Comparison of ENCODE assay signal across 22 mouse cellular contexts in the genomic region with DNA sequence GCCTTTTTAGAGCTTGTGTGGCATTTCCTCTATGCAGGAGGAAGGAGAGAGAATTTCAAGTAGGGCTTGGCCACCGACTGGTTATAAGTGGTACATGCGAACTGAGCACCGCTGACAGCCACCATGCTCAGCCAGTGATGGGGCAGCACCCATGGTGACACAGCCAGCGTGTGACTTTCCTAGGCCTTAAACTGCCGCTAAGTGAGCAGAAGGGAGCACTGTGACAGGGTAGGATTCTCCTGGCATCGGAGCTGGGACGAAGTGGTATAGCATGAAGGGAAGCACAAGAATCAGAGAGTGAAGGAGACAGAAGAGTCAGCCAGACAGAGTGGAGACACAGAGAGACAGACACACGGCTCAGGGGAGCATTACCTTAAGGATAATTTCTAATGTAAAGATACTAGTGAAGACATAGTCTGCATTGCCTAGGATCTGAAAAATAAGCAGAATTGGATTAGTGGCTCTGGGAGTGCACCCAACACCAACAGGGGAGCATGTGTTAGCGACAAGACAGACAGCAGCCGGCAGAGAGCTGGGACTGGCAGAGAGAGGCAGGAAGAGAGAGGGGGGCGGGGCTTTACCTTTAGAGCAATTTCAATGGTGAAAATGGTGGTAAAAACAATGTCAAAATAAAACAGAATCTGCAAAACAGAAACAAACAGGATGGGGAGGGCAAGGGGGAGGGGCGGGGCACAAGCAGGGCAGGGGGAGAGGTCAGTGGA.
A peak's percentile ranks its signal among the peaks of the same experiment; 100 is the strongest.
DNase-seq lines count a peak whose midpoint lies in the region; ATAC-seq and TF ChIP-seq lines count a peak whose summit lies in the region.
"Had no signal": no experiment of that assay in that cellular context is flagged by ENCODE, and none has a peak within 500 bp of the region (broad histone marks: within the 10 kb centered on the region; RNA-seq: fewer than 3 reads in every experiment).

No protein-coding gene starts in this region.

- no peak overlapping the region for H3K9ac ChIP-seq in midbrain, embryonic 16.5 days (ENCODE audit: low read depth, low read length)
- H3K9ac ChIP-seq: embryonic facial prominence, embryonic 13.5 days; heart, embryonic 15.5 days; limb, embryonic 15.5 days had no signal

- peaks cover 77% of the 10 kb centered on the region for H3K9me3 ChIP-seq in G1E (replicated peaks)
- H3K9me3 ChIP-seq in midbrain, embryonic 16.5 days (replicated peaks; ENCODE audit: control insufficient read depth, low read length, poor library complexity, severe bottlenecking), result no peaks in the 10 kb centered on the region
- H3K9me3 ChIP-seq: embryonic facial prominence, embryonic 13.5 days; heart, embryonic 15.5 days; limb, embryonic 15.5 days had no signal

- no peaks in the 10 kb centered on the region for H3K36me3 ChIP-seq in G1E (replicated peaks)
- peaks cover 26% of the 10 kb centered on the region for H3K36me3 ChIP-seq in midbrain, embryonic 16.5 days (ENCODE audit: control insufficient read depth, insufficient read depth, low read length)
- H3K36me3 ChIP-seq: limb, embryonic 15.5 days had no signal

- no peak for TF ChIP-seq CTCF in G1E (IDR thresholded peaks at IDR 0.05; ENCODE audit: low read depth, low read length)

- 0 out of 2 replicates have a peak overlapping the region, but pooled peaks have one; percentile 8 for H3K4me3 ChIP-seq in G1E (ENCODE audit: low read depth, low read length)
- H3K4me3 ChIP-seq in midbrain, embryonic 16.5 days (ENCODE audit: low read depth, low read length), result no peak overlapping the region
- H3K4me3 ChIP-seq: embryonic facial prominence, embryonic 13.5 days; heart, adult 2 months; heart, embryonic 15.5 days; limb, embryonic 15.5 days had no signal

- no peak overlapping the region for H3K27ac ChIP-seq in midbrain, embryonic 16.5 days (ENCODE audit: low read length)
- H3K27ac ChIP-seq: embryonic facial prominence, embryonic 13.5 days; heart, adult 2 months; heart, embryonic 15.5 days; hindbrain, postnatal 0 days; kidney, postnatal 0 days; limb, embryonic 15.5 days; stomach, postnatal 0 days had no signal

- ATAC-seq in G1E (ENCODE audit: extremely low read depth, insufficient number of reproducible peaks, low FRiP score, poor library complexity, severe bottlenecking), result no peak
- ATAC-seq in midbrain, embryonic 16.5 days, result no peak
- ATAC-seq: hindbrain, postnatal 0 days; lung, postnatal 0 days; Patski had no signal

- WGBS in midbrain, embryonic 16.5 days, result 77% methylated on average over 12 of the region's 12 CpGs

- H3K4me2 ChIP-seq in midbrain, embryonic 16.5 days (ENCODE audit: low read length), result no peak overlapping the region
- H3K4me2 ChIP-seq: embryonic facial prominence, embryonic 13.5 days; heart, embryonic 15.5 days; limb, embryonic 15.5 days; midbrain, embryonic 11.5 days had no signal

- H3K4me1 ChIP-seq in G1E (ENCODE audit: insufficient read depth, low read depth, low read length), result no peaks in the 10 kb centered on the region
- no peaks in the 10 kb centered on the region for H3K4me1 ChIP-seq in midbrain, embryonic 16.5 days (ENCODE audit: control insufficient read depth, insufficient read depth, low read length)
- H3K4me1 ChIP-seq: embryonic facial prominence, embryonic 13.5 days; heart, embryonic 15.5 days; limb, embryonic 15.5 days had no signal

- peak; percentile 36 for DNase-seq in cerebellum, adult 11 months
- DNase-seq in cerebellum, postnatal 4 days (ENCODE audit: low spot score in 2 of 2), result no peak
- no peak for DNase-seq in G1E (ENCODE audit: low spot score)
- DNase-seq in cerebellum, adult 9-11 months, result peak; percentile 61
- DNase-seq in layer of hippocampus, adult 18-20 months (ENCODE audit: low spot score in 2 of 2), result peak; percentile 44 to 72
- DNase-seq in right cerebral cortex, postnatal 10 days (ENCODE audit: low spot score in 2 of 2), result no peak
- no peak for DNase-seq in kidney, adult 18-20 months
- DNase-seq: adrenal gland, adult 8-10 months; gastrocnemius, postnatal 25 days; heart, adult 2 months; kidney, adult 11 months; thymus, postnatal 14 days had no signal

- H3K27me3 ChIP-seq in G1E (ENCODE audit: insufficient read depth, low read length), result no peaks in the 10 kb centered on the region
- no peaks in the 10 kb centered on the region for H3K27me3 ChIP-seq in midbrain, embryonic 16.5 days (ENCODE audit: control insufficient read depth, insufficient read depth, low read depth, low read length)
- H3K27me3 ChIP-seq: embryonic facial prominence, embryonic 13.5 days; heart, embryonic 15.5 days; limb, embryonic 15.5 days; Patski had no signal

Comparison
In these comparisons a context has a peak if more than half of its experiments do, and no peak if none do; other contexts are left out.
1. DNase-seq: peak in cerebellum, adult 11 months (single experiment), cerebellum, adult 9-11 months (single experiment) and layer of hippocampus, adult 18-20 months (2 of 2); none in cerebellum, postnatal 4 days (0 of 2), G1E (single experiment), right cerebral cortex, postnatal 10 days (0 of 2) and kidney, adult 18-20 months (single experiment).